Mouse (Mus musculus) cortical plate, adult 2 months (tissue): Measurements from ENCODE around the gene Ppp2r1b.

Source experiments
- CTCF ChIP-seq: fragments of 200-500 bp; IDR thresholded peaks from 2 replicates; pipeline ENCODE4 v1.5.1; 2011; ENCODE audit warnings: mild to moderate bottlenecking, control low read depth, low read length; ENCODE audit not compliant: insufficient read depth; ENCODE audit errors: extremely low read depth
- POLR2A ChIP-seq: fragments of 200-500 bp; IDR thresholded peaks from 2 replicates; pipeline ENCODE4 v1.6.1; 2011; ENCODE audit warnings: mild to moderate bottlenecking, low read length, control low read depth; ENCODE audit not compliant: insufficient read depth; ENCODE audit errors: extremely low read depth

GRCm38 (mm10) chr9:50918131-50918530 lies 73.0 kb downstream of the Ppp2r1b start:
- TF ChIP-seq CTCF (no peak), POLR2A (no peak)
